Mouse (Mus musculus): Measurements from ENCODE around the gene Zfyve27.

Gene Zfyve27

GRCm38 (mm10) chr19:42229499-42230287, 65.9 kb downstream of the Zfyve27 start:
- DNase-seq (ENCODE audit: inconsistent age in 2 of 2, low spot score in 1 of 2), result no peak

- no peak for DNase-seq (ENCODE audit: inconsistent age in 2 of 2, low spot score in 1 of 2)
Observed at GRCm38 (mm10) chr19:42230288-42230568, 66.5 kb downstream of the Zfyve27 start.

- DNase-seq (ENCODE audit: inconsistent age in 2 of 2, low spot score in 1 of 2), result no peak
Observed at GRCm38 (mm10) chr19:42230986-42231385, 67.2 kb downstream of the Zfyve27 start.

GRCm38 (mm10) chr19:42237602-42238340, 74.0 kb downstream of the Zfyve27 start:
- no peak for DNase-seq (ENCODE audit: inconsistent age in 2 of 2, low spot score in 1 of 2)

- no peak for DNase-seq (ENCODE audit: inconsistent age in 2 of 2, low spot score in 1 of 2)
Observed at GRCm38 (mm10) chr19:42238341-42238715, 74.6 kb downstream of the Zfyve27 start.

GRCm38 (mm10) chr19:42240881-42241280, 77.1 kb downstream of the Zfyve27 start:
- DNase-seq (ENCODE audit: inconsistent age in 2 of 2, low spot score in 1 of 2), result no peak

GRCm38 (mm10) chr19:42243401-42243800, 79.7 kb downstream of the Zfyve27 start:
- peak; percentile 29 to 40 for DNase-seq (ENCODE audit: inconsistent age in 2 of 2, low spot score in 1 of 2)
